Mouse (Mus musculus) E14TG2a.4 (cell line): ENCODE data around the gene Ccnj.

Experiments
- CTCF ChIP-seq: conservative IDR thresholded peaks from 2 replicates; pipeline ENCODE4 v1.5.1; 2014; ENCODE audit warnings: low read length
- NANOG ChIP-seq: IDR thresholded peaks from 2 replicates; pipeline ENCODE4 v1.6.1; 2014; ENCODE audit warnings: borderline replicate concordance, low read length, mixed read lengths

GRCm38 (mm10) chr19:40894519-40895392, 63.7 kb downstream of the Ccnj start, which contains the start of gene Zfp518a:
- TF ChIP-seq CTCF (no peak), NANOG (no peak)
